Mouse (Mus musculus) forebrain, embryonic 16.5 days (tissue): ENCODE results near the gene Ttc17. TPM values are rescaled to one million over a fixed set of nuclear protein-coding genes. Genes with fewer than 3 reads are reported as not detected.

Experiments
- ATAC-seq: fragments of 200-750 bp; cut with Nextera tagmentation; 2 replicates; pipeline ENCODE4 v1.8.0; 2017; ENCODE audit warnings: mild to moderate bottlenecking, moderate library complexity
- H3K27ac ChIP-seq: fragments of 300-500 bp; sonication (generic); 2 replicates; pipeline ENCODE4 v1.5.1; 2014; ENCODE audit warnings: low read length, control low read depth
- H3K27me3 ChIP-seq: fragments of 300-500 bp; sonication (generic); replicated peaks from 2 replicates; pipeline ENCODE4 v1.6.1; 2014; ENCODE audit warnings: low read length; ENCODE audit not compliant: control insufficient read depth, insufficient read depth
- H3K36me3 ChIP-seq: fragments of 300-500 bp; sonication (generic); 2 replicates; pipeline ENCODE4 v1.6.1; 2014; ENCODE audit not compliant: control insufficient read depth, insufficient read depth
- H3K4me1 ChIP-seq: fragments of 300-500 bp; sonication (generic); replicated peaks from 2 replicates; pipeline ENCODE4 v1.6.1; 2014; ENCODE audit warnings: low read length; ENCODE audit not compliant: control insufficient read depth, insufficient read depth
- H3K4me2 ChIP-seq: fragments of 300-500 bp; sonication (generic); 2 replicates; pipeline ENCODE4 v1.6.1; 2014; ENCODE audit warnings: mild to moderate bottlenecking, low read length, control low read depth
- H3K4me3 ChIP-seq: fragments of 300-500 bp; sonication (generic); replicated peaks from 2 replicates; pipeline ENCODE4 v1.5.1; 2014; ENCODE audit warnings: mild to moderate bottlenecking, low read length, control low read depth
- H3K9ac ChIP-seq: fragments of 300-500 bp; sonication (generic); replicated peaks from 2 replicates; pipeline ENCODE4 v1.6.1; 2014; ENCODE audit warnings: low read depth, low read length, control low read depth
- H3K9me3 ChIP-seq: fragments of 300-500 bp; sonication (generic); 2 replicates; pipeline ENCODE4 v1.6.1; 2016; ENCODE audit warnings: low read length; ENCODE audit not compliant: control insufficient read depth
- WGBS: fragments of 180-500 bp; shearing (Covaris S2); extraction: QIAGEN DNeasy Blood & Tissue Kit; methylation state at CpG from one replicate; pipeline ENCODE4 v1.1.7; 2014; 5-methylcytosine and 5-hydroxymethylcytosine counted together
- polyA plus RNA-seq: library from polyadenylated mRNA; unstranded; fragments of >200 nt; fragmentation: Nextera tagmentation; extraction: Ambion mirVana; gene quantifications from 2 replicates; pipeline ENCODE4 v1.2.1, GENCODE M21; 2015

Gene Ttc17
- polyA plus RNA-seq, 1 experiment from 2014 or later = 25.0 TPM

DNA sequence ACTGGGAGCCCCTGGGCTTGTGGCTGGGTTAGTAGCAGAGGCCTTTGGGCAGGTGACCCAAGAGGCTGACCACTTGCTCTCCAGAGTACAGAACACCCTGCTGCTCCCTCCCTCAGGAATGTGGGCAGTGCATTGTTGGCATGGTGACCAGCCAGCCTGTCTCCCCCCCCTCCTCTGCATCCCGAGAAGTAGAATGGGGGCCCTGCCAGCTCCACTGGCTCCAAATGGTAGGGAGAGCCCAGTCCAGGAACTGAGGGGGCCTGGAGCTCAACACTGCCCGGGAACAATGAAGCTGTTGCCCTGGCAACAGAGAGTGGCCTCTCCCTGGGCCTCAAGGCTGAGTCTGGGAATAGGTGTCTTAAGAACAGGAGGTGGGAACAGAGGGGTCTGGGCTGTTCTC lies 117.3 kb downstream of the Ttc17 start:
- no peak overlapping the region for H3K4me3 ChIP-seq
- ATAC-seq = peak; percentile 93
- no peaks in the 10 kb centered on the region for H3K36me3 ChIP-seq
- WGBS = 0% methylated on average over 2 of the region's 2 CpGs
- H3K4me1 ChIP-seq = peaks cover 23% of the 10 kb centered on the region
- H3K4me2 ChIP-seq = no peak overlapping the region
- no peak overlapping the region for H3K27ac ChIP-seq
- peak overlapping the region; percentile 31 for H3K9ac ChIP-seq
- no peaks in the 10 kb centered on the region for H3K27me3 ChIP-seq
- H3K9me3 ChIP-seq = no peaks in the 10 kb centered on the region

DNA sequence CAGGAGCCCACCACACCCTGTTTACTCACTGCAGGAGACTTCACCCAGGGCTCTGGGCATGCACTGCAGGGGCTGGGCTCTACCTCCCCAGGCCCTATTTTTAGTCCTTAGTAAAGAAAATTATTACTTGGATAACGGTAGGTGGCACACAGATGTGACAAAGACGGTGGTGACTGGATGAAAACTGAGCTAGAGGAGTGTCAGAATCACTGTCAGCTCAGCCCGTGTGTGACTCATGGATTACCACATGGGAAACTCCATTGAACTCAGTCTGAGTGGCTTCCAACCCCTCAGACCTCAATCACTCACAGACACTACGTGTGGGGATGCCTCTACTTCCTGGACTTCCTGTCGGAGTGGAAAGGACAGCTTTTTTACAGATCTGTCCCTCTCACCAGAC lies 118.4 kb downstream of the Ttc17 start:
- 27% methylated on average over 5 of the region's 5 CpGs for WGBS
- ATAC-seq = no peak
- no peaks in the 10 kb centered on the region for H3K27me3 ChIP-seq
- H3K4me2 ChIP-seq = no peak overlapping the region
- peaks cover 23% of the 10 kb centered on the region for H3K4me1 ChIP-seq
- no peak overlapping the region for H3K4me3 ChIP-seq
- no peak overlapping the region for H3K27ac ChIP-seq
- H3K36me3 ChIP-seq = no peaks in the 10 kb centered on the region
- H3K9me3 ChIP-seq = no peaks in the 10 kb centered on the region
- no peak overlapping the region for H3K9ac ChIP-seq

DNA sequence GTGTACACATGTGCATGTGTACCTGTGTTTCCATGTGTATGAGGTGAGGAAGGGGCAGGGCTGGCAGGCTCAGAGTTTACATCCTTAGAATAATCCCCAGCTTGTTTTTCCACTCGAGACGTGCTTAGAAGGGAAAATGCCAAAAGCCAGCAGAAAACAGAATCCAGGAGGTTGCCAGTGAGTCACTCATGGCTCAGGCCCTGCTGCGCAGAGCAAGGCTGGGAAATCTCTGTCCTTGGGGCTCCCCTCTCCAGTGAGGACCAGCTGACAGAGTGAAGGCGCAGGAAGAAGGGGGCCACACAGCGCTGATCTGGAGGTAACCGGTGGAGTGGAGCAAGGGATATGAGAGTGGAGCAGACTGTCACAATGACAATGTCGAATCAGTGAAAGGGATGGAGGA lies 119.1 kb downstream of the Ttc17 start:
- ATAC-seq = no peak
- WGBS = 48% methylated on average over 7 of the region's 7 CpGs

DNA sequence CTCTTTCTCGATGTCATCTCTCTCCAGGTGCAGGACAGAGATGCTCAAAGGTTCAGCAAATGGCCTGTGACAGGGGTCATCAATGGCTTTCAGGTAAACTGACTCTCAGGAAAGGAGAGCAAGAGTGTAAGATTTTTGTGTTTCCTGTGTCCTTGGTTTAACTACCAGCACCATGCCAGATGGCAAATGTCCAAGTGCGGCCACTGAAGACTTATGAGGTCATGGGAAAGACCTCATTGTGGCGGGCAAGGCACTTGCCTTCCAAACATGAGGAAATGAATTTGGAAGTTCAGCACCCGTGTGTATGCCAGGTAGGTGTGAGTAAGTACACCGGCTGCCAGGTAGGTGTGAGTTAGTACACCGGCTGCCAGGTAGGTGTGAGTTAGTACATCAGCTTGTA lies 123.0 kb downstream of the Ttc17 start:
- ATAC-seq = no peak
- Histone ChIP-seq H3K27me3 (no peaks in the 10 kb centered on the region), H3K9me3 (no peaks in the 10 kb centered on the region), H3K4me2 (no peak overlapping the region), H3K27ac (no peak overlapping the region), H3K36me3 (no peaks in the 10 kb centered on the region), H3K4me1 (peaks cover 4% of the 10 kb centered on the region), H3K4me3 (no peak overlapping the region), H3K9ac (no peak overlapping the region)
- 77% methylated on average over 6 of the region's 6 CpGs for WGBS

More for the DNA sequence above, 119.1 kb downstream of the Ttc17 start:
- Histone ChIP-seq H3K27me3 (no peaks in the 10 kb centered on the region), H3K9ac (no peak overlapping the region), H3K9me3 (no peaks in the 10 kb centered on the region), H3K36me3 (no peaks in the 10 kb centered on the region), H3K4me3 (no peak overlapping the region), H3K27ac (no peak overlapping the region), H3K4me1 (peaks cover 23% of the 10 kb centered on the region), H3K4me2 (no peak overlapping the region)

DNA sequence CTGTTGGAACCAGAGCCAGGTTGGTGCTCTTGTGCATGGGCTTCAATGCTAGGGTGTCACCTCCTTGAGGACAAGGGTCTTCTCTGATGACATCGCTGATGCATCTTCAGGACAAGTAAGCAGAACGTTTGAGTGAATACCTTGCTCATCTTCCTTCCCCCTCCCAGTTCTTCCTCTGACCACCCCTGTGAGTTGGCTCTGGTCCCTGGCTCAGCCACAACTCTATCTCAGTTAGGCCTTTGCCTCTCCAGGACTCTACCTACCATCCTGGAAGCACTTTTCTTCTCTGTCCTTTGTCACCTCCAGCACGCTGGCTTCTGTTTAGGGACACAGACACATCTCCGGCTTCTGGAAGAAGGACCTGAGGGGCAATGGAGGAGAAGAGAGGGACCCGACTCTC lies 126.9 kb downstream of the Ttc17 start:
- no peak for ATAC-seq
- WGBS = 84% methylated on average over 5 of the region's 5 CpGs

DNA sequence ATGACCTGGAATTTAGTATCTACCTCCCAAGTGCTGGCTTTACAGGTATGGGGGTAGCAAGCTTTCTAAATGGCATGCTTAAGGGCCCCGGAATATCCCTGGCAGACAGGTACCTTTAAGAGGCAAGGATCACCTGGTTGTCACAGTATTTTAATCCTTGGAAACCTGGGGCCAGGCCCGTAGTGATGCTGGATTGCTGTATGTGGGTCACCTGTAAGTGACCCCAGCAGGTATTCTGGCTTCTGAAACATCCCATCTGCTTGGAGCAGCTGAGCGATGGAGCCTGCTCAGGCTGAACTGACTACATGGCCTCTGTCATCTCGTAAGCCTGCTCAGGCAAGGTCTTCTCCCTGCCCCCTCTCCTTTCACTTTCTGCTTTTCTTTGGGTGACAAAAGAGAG lies 130.4 kb downstream of the Ttc17 start:
- H3K36me3 ChIP-seq = no peaks in the 10 kb centered on the region
- ATAC-seq = no peak
- no peak overlapping the region for H3K9ac ChIP-seq
- WGBS = 77% methylated on average over 4 of the region's 4 CpGs
- H3K4me3 ChIP-seq = no peak overlapping the region
- H3K27me3 ChIP-seq = no peaks in the 10 kb centered on the region
- H3K27ac ChIP-seq = no peak overlapping the region
- H3K4me1 ChIP-seq = peaks cover 10% of the 10 kb centered on the region
- no peaks in the 10 kb centered on the region for H3K9me3 ChIP-seq
- H3K4me2 ChIP-seq = no peak overlapping the region

More for the DNA sequence above, 126.9 kb downstream of the Ttc17 start:
- H3K9me3 ChIP-seq = no peaks in the 10 kb centered on the region
- no peaks in the 10 kb centered on the region for H3K36me3 ChIP-seq
- no peaks in the 10 kb centered on the region for H3K4me1 ChIP-seq
- no peak overlapping the region for H3K27ac ChIP-seq
- no peak overlapping the region for H3K4me3 ChIP-seq
- no peaks in the 10 kb centered on the region for H3K27me3 ChIP-seq
- no peak overlapping the region for H3K4me2 ChIP-seq
- H3K9ac ChIP-seq = no peak overlapping the region

DNA sequence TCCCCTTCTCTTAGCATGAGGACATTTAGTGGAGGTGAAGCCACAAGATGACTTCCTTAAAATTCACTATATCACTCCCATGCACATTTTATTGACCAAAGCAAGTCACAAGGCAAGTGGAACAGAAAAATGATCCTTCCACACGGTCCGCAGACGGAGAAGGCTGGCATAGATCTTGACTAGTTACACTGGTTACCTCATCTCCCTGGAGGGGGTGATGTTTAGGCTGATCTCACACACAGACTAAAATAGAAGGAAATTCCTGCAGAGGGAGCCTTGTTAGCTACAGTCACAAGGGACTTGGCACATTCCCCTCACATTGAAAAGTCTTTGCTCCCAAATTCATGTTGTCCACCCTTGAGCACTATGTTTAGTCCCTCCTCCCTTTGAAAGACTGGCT lies 130.8 kb downstream of the Ttc17 start:
- no peaks in the 10 kb centered on the region for H3K9me3 ChIP-seq
- H3K27me3 ChIP-seq = no peaks in the 10 kb centered on the region
- no peak overlapping the region for H3K4me3 ChIP-seq
- no peaks in the 10 kb centered on the region for H3K36me3 ChIP-seq
- no peak overlapping the region for H3K4me2 ChIP-seq
- WGBS = 49% methylated on average over 3 of the region's 3 CpGs
- H3K4me1 ChIP-seq = peaks cover 10% of the 10 kb centered on the region
- H3K27ac ChIP-seq = no peak overlapping the region
- ATAC-seq = no peak
- H3K9ac ChIP-seq = no peak overlapping the region

DNA sequence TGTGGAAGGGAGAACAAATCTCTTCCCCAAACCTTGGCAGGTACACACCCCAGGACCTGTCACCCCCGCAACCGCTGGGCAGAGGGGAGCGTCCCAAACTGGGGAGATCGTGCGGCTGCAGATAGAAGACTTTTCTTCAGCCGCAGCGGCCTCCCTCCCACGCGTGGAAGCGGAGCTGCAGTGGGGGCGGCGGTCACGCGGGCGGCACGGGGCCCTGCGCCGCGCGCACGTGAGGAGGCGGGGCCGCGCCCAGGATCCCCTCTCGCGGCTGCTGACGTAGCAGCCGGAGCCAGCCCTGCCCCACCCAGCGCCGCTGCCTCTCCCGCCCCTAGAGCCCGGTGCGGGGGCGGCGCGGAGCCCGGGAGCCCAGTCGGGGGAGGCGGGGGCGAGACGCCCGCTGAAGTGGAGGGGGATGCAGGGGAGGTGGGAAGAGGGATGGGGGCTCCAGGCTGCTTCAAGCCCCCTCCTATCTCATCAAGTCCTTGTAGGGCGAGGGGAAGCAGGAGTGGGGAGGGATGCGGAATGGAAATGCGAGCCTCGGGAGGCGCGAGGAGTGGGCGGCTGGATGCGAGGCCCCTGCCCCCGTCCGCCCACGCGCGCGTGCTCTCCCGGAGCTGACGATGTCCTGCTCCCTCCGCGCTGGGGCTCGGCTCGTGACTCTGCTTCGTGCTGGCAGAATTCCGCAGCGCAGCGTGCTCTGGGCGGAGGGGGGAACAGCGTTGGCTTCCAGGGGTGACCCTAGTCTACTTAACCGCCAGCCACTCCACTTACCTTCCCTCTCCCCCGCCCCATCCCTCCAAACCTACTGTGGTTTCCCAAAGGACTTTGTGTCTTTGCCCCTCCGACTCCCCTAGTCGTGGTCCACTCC lies 133.1 kb downstream of the Ttc17 start:
- under 1% methylated on average over 72 of the region's 72 CpGs for WGBS
- ATAC-seq = peak; percentile 91
- H3K4me2 ChIP-seq = peak overlapping the region; percentile 86
- peaks cover 10% of the 10 kb centered on the region for H3K4me1 ChIP-seq
- H3K4me3 ChIP-seq = peak overlapping the region; percentile 51
- H3K36me3 ChIP-seq = no peaks in the 10 kb centered on the region
- H3K9ac ChIP-seq = peak overlapping the region; percentile 81
- no peaks in the 10 kb centered on the region for H3K9me3 ChIP-seq
- no peaks in the 10 kb centered on the region for H3K27me3 ChIP-seq
- H3K27ac ChIP-seq = peak overlapping the region; percentile 56

DNA sequence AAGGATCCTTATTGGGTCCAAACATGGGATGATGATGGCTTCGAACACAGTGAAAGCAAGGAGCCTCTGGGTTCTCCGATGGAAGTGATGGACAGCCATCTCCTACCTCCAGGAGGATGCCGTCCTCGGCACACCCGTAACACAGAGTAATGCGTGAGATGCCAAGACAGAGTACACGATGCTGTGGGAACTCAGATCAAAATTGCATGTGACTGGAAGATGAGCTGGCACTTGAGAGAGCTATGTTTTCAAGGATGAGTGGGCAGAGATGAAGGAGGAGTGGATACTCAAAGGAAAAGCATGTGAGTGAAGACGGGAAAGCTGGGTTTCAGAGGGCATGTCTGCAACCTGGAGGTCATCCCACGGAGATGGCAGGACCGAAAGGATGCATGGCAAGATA lies 135.3 kb downstream of the Ttc17 start:
- H3K4me3 ChIP-seq = no peak overlapping the region
- WGBS = 93% methylated on average over 10 of the region's 10 CpGs
- no peak overlapping the region for H3K27ac ChIP-seq
- H3K27me3 ChIP-seq = no peaks in the 10 kb centered on the region
- no peak overlapping the region for H3K9ac ChIP-seq
- H3K4me2 ChIP-seq = no peak overlapping the region
- no peak for ATAC-seq
- peaks cover 27% of the 10 kb centered on the region for H3K4me1 ChIP-seq
- H3K36me3 ChIP-seq = no peaks in the 10 kb centered on the region
- H3K9me3 ChIP-seq = no peaks in the 10 kb centered on the region
